ENCODE assay signal across 9 mouse cellular contexts in genomic region chr13:24760351-24760870, GRCm38 (mm10). TPM values are rescaled to one million over a fixed set of nuclear protein-coding genes. Genes with fewer than 3 reads are reported as not detected.
DNase-seq lines count a peak whose midpoint lies in the region; ATAC-seq and TF ChIP-seq lines count a peak whose summit lies in the region.
"Had no signal": no experiment of that assay in that cellular context is flagged by ENCODE, and none has a peak within 500 bp of the region (broad histone marks: within the 10 kb centered on the region; RNA-seq: fewer than 3 reads in every experiment).

No protein-coding gene starts in this region.

- peak overlapping the region; percentile 83 for H3K9ac ChIP-seq in limb, embryonic 12.5 days (replicated peaks)

- H3K4me1 ChIP-seq in testis, adult 2 months (ENCODE audit: control insufficient read depth, insufficient read depth, low read length) = peaks cover 4% of the 10 kb centered on the region
- peaks cover 13% of the 10 kb centered on the region for H3K4me1 ChIP-seq in limb, embryonic 12.5 days (replicated peaks)

- peak overlapping the region; percentile 29; the same call in 1 of the 2 replicates for H3K4me3 ChIP-seq in testis, adult 2 months (ENCODE audit: control insufficient read depth, low read depth, low read length)
- H3K4me3 ChIP-seq in limb, embryonic 12.5 days (replicated peaks) = peak overlapping the region; percentile 83

- H3K27me3 ChIP-seq in testis, adult 2 months (ENCODE audit: control insufficient read depth, insufficient read depth, low read length) = no peaks in the 10 kb centered on the region
- H3K27me3 ChIP-seq in limb, embryonic 12.5 days = no peaks in the 10 kb centered on the region

- no peak for DNase-seq in testis, postnatal 10 days (ENCODE audit: low spot score)
- peak; percentile 9 to 31 for DNase-seq in heart, adult 9 months (ENCODE audit: low spot score in 2 of 2)
- no peak for DNase-seq in adrenal gland, postnatal 4 days (ENCODE audit: low spot score in 2 of 2)
- no peak for DNase-seq in MN1 (ENCODE audit: low spot score)
- DNase-seq in layer of hippocampus, postnatal 10 days (ENCODE audit: low spot score in 2 of 2) = no peak
- DNase-seq: adrenal gland, postnatal 14 days; right cerebral cortex, postnatal 4 days had no signal

- no peak overlapping the region for H3K27ac ChIP-seq in testis, adult 2 months (ENCODE audit: control insufficient read depth, insufficient read depth, low read depth, low read length)
- peak overlapping the region; percentile 94; the same call in 1 of the 2 replicates for H3K27ac ChIP-seq in limb, embryonic 12.5 days

- TF ChIP-seq CTCF in testis, adult 2 months (IDR thresholded peaks at IDR 0.05; ENCODE audit: control insufficient read depth, insufficient read depth, insufficient replicate concordance, low read depth, low read length) = no peak

- H3K36me3 ChIP-seq in testis, adult 2 months (ENCODE audit: control insufficient read depth, insufficient read depth, low read length) = peaks cover 1% of the 10 kb centered on the region; the same call in 1 of the 2 replicates
- H3K36me3 ChIP-seq in limb, embryonic 12.5 days = peaks cover 41% of the 10 kb centered on the region

- TF ChIP-seq POLR2A in testis, adult 2 months (IDR thresholded peaks at IDR 0.05; ENCODE audit: control insufficient read depth, low read depth, low read length) = no peak

- WGBS in limb, embryonic 12.5 days = 73% methylated on average over 5 of the region's 5 CpGs

- H3K9me3 ChIP-seq in limb, embryonic 12.5 days = no peaks in the 10 kb centered on the region

- ATAC-seq in limb, embryonic 12.5 days (ENCODE audit: insufficient number of reproducible peaks, insufficient read depth, low FRiP score, low TSS enrichment, low read depth) = no peak

- peak overlapping the region; percentile 60 for H3K4me2 ChIP-seq in limb, embryonic 12.5 days

RNA-seq across cellular contexts. Expression of gene Gmnn, which starts 1.3 kb away (rescaled TPM):
- polyA plus RNA-seq in testis, adult 2 months (2012; rRNA removed) = 10.0 and 11.0 TPM in 2 replicates
- 124 and 126 TPM in 2 replicates for polyA plus RNA-seq in limb, embryonic 12.5 days (2016; fragmentation: Nextera tagmentation; extraction: Ambion mirVana)
- total RNA-seq in adrenal gland, postnatal 4 days (2021) = 10 to 100 TPM; 29.1 to 31.7 TPM
- total RNA-seq in layer of hippocampus, postnatal 10 days (2021) = 1 to 10 TPM; 2.4 to 2.5 TPM

RNA-seq across cellular contexts. Expression of gene Armh2, which starts 19.4 kb away (rescaled TPM):
- polyA plus RNA-seq in testis, adult 2 months (2012; rRNA removed) = 71.8 and 82.7 TPM in 2 replicates
- not detected in 2 replicates for polyA plus RNA-seq in limb, embryonic 12.5 days (2016; fragmentation: Nextera tagmentation; extraction: Ambion mirVana)
- not detected for total RNA-seq in adrenal gland, postnatal 4 days (2021)
- total RNA-seq in layer of hippocampus, postnatal 10 days (2021) = not detected
- total RNA-seq: adrenal gland, postnatal 14 days had no signal

RNA-seq across cellular contexts. Expression of gene BC005537, which starts 41.0 kb away (rescaled TPM):
- 51.9 and 60.0 TPM in 2 replicates for polyA plus RNA-seq in testis, adult 2 months (2012; rRNA removed)
- 12.1 and 14.6 TPM in 2 replicates for polyA plus RNA-seq in limb, embryonic 12.5 days (2016; fragmentation: Nextera tagmentation; extraction: Ambion mirVana)
- total RNA-seq in adrenal gland, postnatal 4 days (2021) = 100 to 1,000 TPM; 169 to 181 TPM
- total RNA-seq in layer of hippocampus, postnatal 10 days (2021) = 100 to 1,000 TPM; 212 to 224 TPM

Comparison
In these comparisons a context has a peak if more than half of its experiments do, and no peak if none do; other contexts are left out.
1. DNase-seq: peak in heart, adult 9 months (2 of 2); none in testis, postnatal 10 days (single experiment), adrenal gland, postnatal 4 days (0 of 2), MN1 (single experiment) and layer of hippocampus, postnatal 10 days (0 of 2).
2. RNA of gene Gmnn, which starts 1.3 kb away (total RNA-seq): 29.1 to 31.7 TPM in adrenal gland, postnatal 4 days; 2.4 to 2.5 TPM in layer of hippocampus, postnatal 10 days; every median in the first group is over 4 times any median in the second.